Mouse (Mus musculus) stomach, embryonic 14.5 days (tissue): Measurements from ENCODE around the gene Rnf38. TPM values are rescaled to one million over a fixed set of nuclear protein-coding genes. Genes with fewer than 3 reads are reported as not detected.

ENCODE experiments used
- ATAC-seq: fragments of 200-750 bp; cut with Nextera tagmentation; 2 replicates; pipeline ENCODE4 v1.8.0; 2017; ENCODE audit warnings: low read depth, moderate TSS enrichment; ENCODE audit not compliant: insufficient number of reproducible peaks, insufficient read depth, low FRiP score
- H3K27ac ChIP-seq: fragments of 300-500 bp; sonication (generic); 2 replicates; pipeline ENCODE4 v1.5.1; 2014; ENCODE audit warnings: mild to moderate bottlenecking, low read length, moderate library complexity, mixed read lengths
- H3K27me3 ChIP-seq: fragments of 300-500 bp; sonication (generic); 2 replicates; pipeline ENCODE4 v1.6.1; 2014; ENCODE audit warnings: low read length, control low read depth, mixed read lengths; ENCODE audit not compliant: control insufficient read depth, insufficient read depth
- H3K36me3 ChIP-seq: fragments of 300-500 bp; sonication (generic); 2 replicates; pipeline ENCODE4 v1.6.1; 2014; ENCODE audit warnings: mild to moderate bottlenecking, control low read depth, low read length, moderate library complexity, mixed read lengths; ENCODE audit not compliant: control insufficient read depth, insufficient read depth
- H3K4me1 ChIP-seq: fragments of 300-500 bp; sonication (generic); 2 replicates; pipeline ENCODE4 v1.6.1; 2014; ENCODE audit warnings: low read length, control low read depth, mixed read lengths; ENCODE audit not compliant: control insufficient read depth, insufficient read depth
- H3K4me2 ChIP-seq: fragments of 300-500 bp; sonication (generic); replicated peaks from 2 replicates; pipeline ENCODE4 v1.6.1; 2014; ENCODE audit warnings: low read depth, low read length, control low read depth
- H3K4me3 ChIP-seq: fragments of 300-500 bp; sonication (generic); 2 replicates; pipeline ENCODE4 v1.5.1; 2014; ENCODE audit warnings: low read depth, low read length, control low read depth
- H3K9ac ChIP-seq: fragments of 300-500 bp; sonication (generic); replicated peaks from 2 replicates; pipeline ENCODE4 v1.6.1; 2014; ENCODE audit warnings: low read depth, mild to moderate bottlenecking, control low read depth, low read length, moderate library complexity, mixed read lengths
- H3K9me3 ChIP-seq: fragments of 300-500 bp; sonication (generic); 2 replicates; pipeline ENCODE4 v1.6.1; 2016; ENCODE audit warnings: low read depth, low read length, control low read depth; ENCODE audit not compliant: control insufficient read depth
- WGBS: fragments of 180-500 bp; shearing (Covaris S2); extraction: QIAGEN DNeasy Blood & Tissue Kit; methylation state at CpG from one replicate; pipeline ENCODE4 v1.1.7; 2014; 5-methylcytosine and 5-hydroxymethylcytosine counted together
- polyA plus RNA-seq: library from polyadenylated mRNA; unstranded; fragments of >200 nt; fragmentation: Nextera tagmentation; extraction: Ambion mirVana; gene quantifications from 2 replicates; pipeline ENCODE4 v1.2.1, GENCODE M21; 2014

Rnf38 gene
- polyA plus RNA-seq, 1 experiment from 2014 or later = 37.0 TPM

DNA sequence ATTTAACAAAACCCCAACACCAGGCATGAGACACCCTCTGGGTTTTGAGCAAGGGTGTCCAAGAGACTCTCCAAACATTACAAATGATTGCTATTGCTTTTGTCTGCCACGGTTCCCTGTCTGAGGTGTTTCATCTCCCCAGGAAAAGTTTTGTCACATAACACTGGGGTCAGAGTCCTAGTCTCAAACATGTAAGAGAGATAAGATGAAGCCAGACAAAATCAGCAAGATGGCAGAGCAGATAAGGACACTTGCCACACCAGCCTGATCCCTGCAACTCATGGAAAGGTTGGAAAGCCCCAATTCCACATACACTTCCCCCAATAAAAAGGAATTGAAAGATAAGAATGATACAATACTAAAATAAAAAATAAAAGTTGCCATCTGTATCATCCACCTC lies 49.7 kb downstream of the Rnf38 start:
- H3K9ac ChIP-seq = no peak overlapping the region
- no peak overlapping the region for H3K27ac ChIP-seq
- ATAC-seq = no peak
- no peaks in the 10 kb centered on the region for H3K27me3 ChIP-seq
- H3K9me3 ChIP-seq = no peaks in the 10 kb centered on the region
- H3K4me3 ChIP-seq = no peak overlapping the region
- H3K4me2 ChIP-seq = no peak overlapping the region
- no peaks in the 10 kb centered on the region for H3K36me3 ChIP-seq
- H3K4me1 ChIP-seq = no peaks in the 10 kb centered on the region
- 49% methylated on average over 1 of the region's 1 CpGs for WGBS

DNA sequence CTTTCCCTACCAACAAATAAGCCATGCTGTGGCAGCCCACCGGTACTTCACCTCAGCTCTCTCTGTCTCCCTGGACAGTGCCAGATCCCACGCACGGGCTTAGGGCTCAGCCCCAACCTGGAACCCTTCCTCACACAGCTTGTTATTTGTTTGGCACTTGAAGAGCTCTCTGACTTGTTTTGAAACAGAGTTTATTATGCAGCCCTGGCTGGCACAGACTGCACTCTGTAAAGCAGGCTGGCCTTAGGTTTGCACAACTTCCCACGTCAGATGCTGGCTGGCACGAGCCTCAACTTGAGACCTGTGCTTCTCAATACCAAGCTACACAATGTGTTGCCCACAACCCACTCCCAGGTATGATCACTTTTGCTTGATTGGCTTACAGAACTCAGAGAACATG lies 53.8 kb downstream of the Rnf38 start:
- Histone ChIP-seq H3K9me3 (no peaks in the 10 kb centered on the region), H3K4me1 (no peaks in the 10 kb centered on the region), H3K27ac (no peak overlapping the region), H3K4me2 (no peak overlapping the region), H3K27me3 (no peaks in the 10 kb centered on the region), H3K9ac (no peak overlapping the region), H3K36me3 (no peaks in the 10 kb centered on the region), H3K4me3 (no peak overlapping the region)
- WGBS = 88% methylated on average over 5 of the region's 5 CpGs
- ATAC-seq = no peak

DNA sequence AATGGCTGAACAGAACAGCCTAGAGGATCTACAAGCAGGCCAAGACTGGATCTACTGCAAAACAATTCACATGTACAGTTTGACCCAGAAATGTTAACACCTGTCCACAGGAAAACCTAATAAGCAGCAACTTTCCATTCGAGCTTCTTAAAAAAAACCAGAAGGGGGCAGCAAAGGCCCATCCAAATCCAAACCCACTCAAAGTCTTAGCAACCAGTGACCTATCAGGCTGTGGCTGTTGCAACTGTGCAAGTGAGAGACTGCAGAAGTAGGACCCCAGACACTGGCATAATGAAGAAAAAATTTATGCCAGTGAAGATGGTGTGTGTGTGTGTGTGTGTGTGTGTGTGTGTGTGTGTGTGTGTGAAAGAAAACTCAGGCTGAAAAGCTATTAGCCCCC lies 60.4 kb downstream of the Rnf38 start:
- Histone ChIP-seq H3K27ac (no peak overlapping the region), H3K9ac (no peak overlapping the region), H3K4me2 (no peak overlapping the region), H3K4me3 (no peak overlapping the region), H3K9me3 (no peaks in the 10 kb centered on the region), H3K36me3 (no peaks in the 10 kb centered on the region), H3K27me3 (no peaks in the 10 kb centered on the region), H3K4me1 (0 out of 2 replicates have a peak, but pooled peaks cover 4% of the 10 kb centered on the region)
- 0% methylated on average over 1 of the region's 1 CpGs for WGBS
- no peak for ATAC-seq

DNA sequence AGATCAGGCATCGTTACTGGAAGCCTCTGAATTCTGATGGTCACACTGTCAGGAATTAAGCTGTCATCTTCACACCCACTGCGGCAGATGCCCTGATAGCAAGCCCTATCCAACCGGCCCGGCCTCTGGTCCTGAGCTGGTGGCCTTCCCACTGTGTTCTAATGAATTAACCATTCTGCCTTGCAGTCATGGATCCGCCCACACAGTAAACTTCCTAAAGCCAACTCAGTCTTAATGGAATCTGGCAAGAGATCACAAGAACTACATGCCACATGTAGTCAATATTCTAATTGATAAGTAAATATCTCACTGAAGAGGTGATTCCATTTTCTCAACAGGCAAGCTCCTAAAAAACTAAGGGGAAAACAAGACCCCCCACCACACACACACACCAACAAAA lies 60.9 kb downstream of the Rnf38 start:
- WGBS = 55% methylated on average over 5 of the region's 5 CpGs

DNA sequence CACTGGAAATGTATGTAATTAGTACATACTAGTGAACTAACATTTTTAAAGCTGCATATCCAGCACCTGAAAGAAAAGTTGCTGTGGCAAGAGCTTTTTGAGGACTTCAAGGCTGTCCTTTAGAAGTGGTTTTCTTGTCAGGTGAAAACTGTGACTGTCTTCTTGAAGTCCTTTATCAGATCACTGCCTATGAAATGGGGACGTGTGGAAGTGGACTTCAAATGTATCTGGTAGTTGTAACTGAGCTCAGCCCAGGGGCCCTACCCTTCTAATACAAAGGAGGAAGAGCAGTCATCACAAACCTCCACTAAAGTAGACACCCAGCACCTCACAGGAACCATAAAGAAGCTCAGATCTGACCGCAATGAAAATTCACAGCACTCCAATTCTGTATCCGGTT lies 63.7 kb downstream of the Rnf38 start:
- Histone ChIP-seq H3K9me3 (no peaks in the 10 kb centered on the region), H3K4me3 (no peak overlapping the region), H3K27ac (no peak overlapping the region), H3K4me1 (peaks cover 18% of the 10 kb centered on the region), H3K36me3 (no peaks in the 10 kb centered on the region), H3K27me3 (no peaks in the 10 kb centered on the region), H3K4me2 (no peak overlapping the region), H3K9ac (no peak overlapping the region)
- ATAC-seq = no peak
- 77% methylated on average over 3 of the region's 3 CpGs for WGBS

More for the DNA sequence above, 60.9 kb downstream of the Rnf38 start:
- no peak for ATAC-seq
- H3K27ac ChIP-seq = no peak overlapping the region
- H3K9ac ChIP-seq = no peak overlapping the region
- H3K4me3 ChIP-seq = no peak overlapping the region
- no peaks in the 10 kb centered on the region for H3K27me3 ChIP-seq
- H3K4me1 ChIP-seq = 0 out of 2 replicates have a peak, but pooled peaks cover 4% of the 10 kb centered on the region
- no peak overlapping the region for H3K4me2 ChIP-seq
- no peaks in the 10 kb centered on the region for H3K36me3 ChIP-seq
- no peaks in the 10 kb centered on the region for H3K9me3 ChIP-seq

DNA sequence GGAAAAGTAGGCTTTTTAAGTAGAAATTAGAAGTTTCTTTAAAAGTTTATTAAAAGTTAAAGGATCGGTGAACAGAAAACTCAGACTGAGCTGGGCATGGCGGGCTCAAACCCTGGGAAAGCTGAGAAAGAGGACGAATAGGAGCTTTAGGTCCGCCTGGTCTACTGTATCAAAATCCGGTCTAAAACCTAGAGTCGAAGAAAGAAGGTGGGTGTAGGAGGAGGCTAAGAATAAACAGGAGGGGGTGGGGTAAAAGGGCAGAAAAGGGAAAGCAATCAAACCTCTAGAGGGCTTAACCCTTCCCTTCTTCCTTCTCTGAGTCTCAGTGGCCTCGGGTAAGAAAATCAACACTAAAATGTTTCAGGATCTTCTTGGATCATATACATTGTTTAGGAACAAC lies 64.8 kb downstream of the Rnf38 start:
- WGBS = 4% methylated on average over 7 of the region's 7 CpGs
- no peak overlapping the region for H3K9ac ChIP-seq
- H3K9me3 ChIP-seq = no peaks in the 10 kb centered on the region
- H3K4me2 ChIP-seq = peak overlapping the region; percentile 57
- no peaks in the 10 kb centered on the region for H3K27me3 ChIP-seq
- no peaks in the 10 kb centered on the region for H3K36me3 ChIP-seq
- ATAC-seq = no peak
- peaks cover 18% of the 10 kb centered on the region for H3K4me1 ChIP-seq
- no peak overlapping the region for H3K27ac ChIP-seq
- H3K4me3 ChIP-seq = peak overlapping the region; percentile 40

DNA sequence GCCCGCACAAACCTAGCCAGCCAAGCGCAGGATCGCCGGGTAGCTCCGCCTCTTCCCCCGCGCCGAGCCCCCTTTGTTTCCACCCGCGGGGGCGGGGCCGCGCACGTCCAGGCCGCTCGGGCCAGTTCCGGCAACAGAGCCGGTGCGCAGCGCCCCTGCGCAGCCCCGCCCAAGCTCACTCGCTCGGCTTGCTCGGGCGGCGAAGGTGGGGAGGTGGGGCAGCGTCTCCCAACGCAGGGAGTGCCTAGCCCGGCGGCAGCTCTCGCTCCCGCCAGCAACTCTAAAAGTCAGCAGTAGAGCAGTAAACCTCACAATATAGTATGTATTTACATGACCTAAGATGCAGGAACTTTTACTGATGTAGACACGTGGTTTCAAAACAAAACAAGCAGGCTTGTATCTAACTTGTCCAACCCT lies 65.3 kb downstream of the Rnf38 start:
- H3K4me1 ChIP-seq = peaks cover 19% of the 10 kb centered on the region
- H3K27ac ChIP-seq = peak overlapping the region; percentile 72; the same call in 1 of the 2 replicates
- no peaks in the 10 kb centered on the region for H3K27me3 ChIP-seq
- peak; percentile 88 for ATAC-seq
- peak overlapping the region; percentile 40 for H3K4me3 ChIP-seq
- 0% methylated on average over 17 of the region's 34 CpGs for WGBS
- H3K4me2 ChIP-seq = peak overlapping the region; percentile 57
- H3K36me3 ChIP-seq = no peaks in the 10 kb centered on the region
- no peak overlapping the region; the same call in 1 of the 2 replicates for H3K9ac ChIP-seq
- H3K9me3 ChIP-seq = no peaks in the 10 kb centered on the region

DNA sequence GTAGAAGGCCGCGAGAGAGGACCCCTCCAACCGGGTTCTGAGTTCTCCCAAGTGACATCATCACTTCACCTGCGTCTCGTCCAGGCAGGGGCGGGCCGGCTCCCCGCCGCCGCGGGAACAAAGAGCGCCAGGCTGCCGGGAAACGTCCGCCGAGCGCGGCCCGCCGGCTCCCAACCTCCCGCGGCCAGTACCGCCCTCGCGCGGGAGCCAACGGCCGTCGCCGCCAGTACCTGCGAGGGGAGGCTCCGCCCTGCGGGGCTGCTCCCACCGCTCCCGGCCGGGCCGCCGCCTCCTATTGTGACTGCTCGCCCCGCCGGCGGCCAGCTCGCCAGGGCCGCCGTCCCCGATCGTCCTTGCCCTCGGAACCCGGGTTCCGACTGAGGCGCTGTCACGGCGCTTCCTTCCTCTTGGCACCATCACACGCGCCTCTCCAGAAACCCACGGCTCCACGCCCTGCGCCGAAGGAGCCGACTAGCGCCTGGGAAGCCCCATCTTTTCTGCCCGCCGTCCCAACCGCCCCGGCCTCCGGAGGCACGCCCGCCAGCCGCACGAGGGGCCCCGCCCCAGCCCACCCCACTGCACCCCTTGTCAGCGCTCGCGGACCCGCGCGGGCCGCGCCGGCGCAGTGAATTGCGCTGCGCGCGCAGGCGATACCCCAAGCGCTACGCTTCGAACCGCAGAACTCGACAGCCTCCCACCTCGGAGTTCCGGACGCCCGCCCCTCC lies 66.0 kb downstream of the Rnf38 start:
- peak overlapping the region; percentile 81 for H3K9ac ChIP-seq
- H3K4me3 ChIP-seq = peak overlapping the region; percentile 84
- H3K27ac ChIP-seq = peak overlapping the region; percentile 99
- H3K36me3 ChIP-seq = no peaks in the 10 kb centered on the region
- no peaks in the 10 kb centered on the region for H3K27me3 ChIP-seq
- peak overlapping the region; percentile 51 for H3K4me2 ChIP-seq
- H3K4me1 ChIP-seq = peaks cover 24% of the 10 kb centered on the region
- ATAC-seq = peak; percentile 91
- WGBS = under 1% methylated on average over 82 of the region's 95 CpGs
- H3K9me3 ChIP-seq = no peaks in the 10 kb centered on the region
